Comparison of ENCODE assay signal across 8 mouse cellular contexts in the genomic region with DNA sequence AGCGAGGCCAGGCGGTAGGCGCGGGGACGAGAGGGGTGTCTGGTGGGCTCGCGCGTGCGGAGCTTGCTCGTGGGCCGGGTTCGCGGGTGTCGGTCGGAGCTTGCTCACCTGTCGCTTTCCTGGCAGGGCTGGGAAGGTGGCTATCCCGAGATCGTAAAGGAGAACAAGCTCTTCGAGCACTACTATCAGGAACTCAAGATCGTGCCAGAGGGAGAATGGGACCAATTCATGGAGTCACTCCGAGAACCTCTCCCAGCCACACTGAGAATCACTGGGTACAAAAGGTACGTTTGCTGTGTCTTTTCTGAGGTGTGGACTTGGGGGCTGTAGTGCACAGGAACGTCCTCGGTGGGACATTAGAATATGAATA. TPM values are rescaled to one million over a fixed set of nuclear protein-coding genes. Genes with fewer than 3 reads are reported as not detected.
DNase-seq lines count a peak whose midpoint lies in the region; ATAC-seq and TF ChIP-seq lines count a peak whose summit lies in the region.

No protein-coding gene starts in this region.

- peak overlapping the region; percentile 96 for H3K4me2 ChIP-seq in heart, embryonic 15.5 days
- H3K4me2 ChIP-seq in forebrain, embryonic 15.5 days (replicated peaks): peak overlapping the region; percentile 61

- peak overlapping the region; percentile 87 for H3K9ac ChIP-seq in heart, embryonic 15.5 days
- H3K9ac ChIP-seq in forebrain, embryonic 15.5 days (replicated peaks): peak overlapping the region; percentile 67

- intact Hi-C loops in heart, postnatal 36 days (cut with DNase I): loop anchor here (2.0 to 5.0 kb wide), 4 partner anchors 60 to 1030 kb away; a partner anchor contains a TSS

- WGBS in heart, embryonic 15.5 days: under 1% methylated on average over 24 of the region's 24 CpGs
- 0% methylated on average over 24 of the region's 24 CpGs for WGBS in forebrain, embryonic 15.5 days
- WGBS in midbrain, embryonic 10.5 days: under 1% methylated on average over 24 of the region's 24 CpGs

- no peaks in the 10 kb centered on the region for H3K9me3 ChIP-seq in heart, embryonic 15.5 days (replicated peaks)
- no peaks in the 10 kb centered on the region for H3K9me3 ChIP-seq in G1E (replicated peaks)
- H3K9me3 ChIP-seq in forebrain, embryonic 15.5 days: no peaks in the 10 kb centered on the region
- no peaks in the 10 kb centered on the region for H3K9me3 ChIP-seq in midbrain, embryonic 10.5 days (replicated peaks)

- ATAC-seq in heart, embryonic 15.5 days (replicated peaks; ENCODE audit: insufficient number of reproducible peaks, insufficient read depth, low FRiP score, low read depth): no peak
- ATAC-seq in G1E (ENCODE audit: extremely low read depth, insufficient number of reproducible peaks, low FRiP score, poor library complexity, severe bottlenecking): no peak
- ATAC-seq in forebrain, embryonic 15.5 days (replicated peaks): no peak

- no peaks in the 10 kb centered on the region for H3K27me3 ChIP-seq in heart, embryonic 15.5 days
- no peaks in the 10 kb centered on the region for H3K27me3 ChIP-seq in G1E (ENCODE audit: insufficient read depth, low read length)
- H3K27me3 ChIP-seq in forebrain, embryonic 15.5 days: no peaks in the 10 kb centered on the region
- H3K27me3 ChIP-seq in midbrain, embryonic 10.5 days (ENCODE audit: low read depth, poor library complexity, severe bottlenecking): no peaks in the 10 kb centered on the region

- H3K4me1 ChIP-seq in heart, embryonic 15.5 days (replicated peaks): peaks cover 15% of the 10 kb centered on the region
- peaks cover 58% of the 10 kb centered on the region for H3K4me1 ChIP-seq in G1E (ENCODE audit: insufficient read depth, low read depth, low read length)
- peaks cover 17% of the 10 kb centered on the region for H3K4me1 ChIP-seq in forebrain, embryonic 15.5 days
- peaks cover 29% of the 10 kb centered on the region for H3K4me1 ChIP-seq in midbrain, embryonic 10.5 days

- H3K27ac ChIP-seq in heart, embryonic 15.5 days: peak overlapping the region; percentile 66
- peak overlapping the region; percentile 80 for H3K27ac ChIP-seq in forebrain, embryonic 15.5 days (replicated peaks)
- peak overlapping the region; percentile 96 for H3K27ac ChIP-seq in midbrain, embryonic 10.5 days (replicated peaks)

- peak overlapping the region; percentile 98 for H3K4me3 ChIP-seq in heart, embryonic 15.5 days
- H3K4me3 ChIP-seq in G1E (ENCODE audit: low read depth, low read length): peak overlapping the region; percentile 98
- H3K4me3 ChIP-seq in forebrain, embryonic 15.5 days: peak overlapping the region; percentile 91
- peak overlapping the region; percentile 97 for H3K4me3 ChIP-seq in midbrain, embryonic 10.5 days

- H3K36me3 ChIP-seq in heart, embryonic 15.5 days: peaks cover 35% of the 10 kb centered on the region
- H3K36me3 ChIP-seq in G1E (replicated peaks): peaks cover 44% of the 10 kb centered on the region
- peaks cover 35% of the 10 kb centered on the region for H3K36me3 ChIP-seq in forebrain, embryonic 15.5 days
- peaks cover 42% of the 10 kb centered on the region for H3K36me3 ChIP-seq in midbrain, embryonic 10.5 days

- TF ChIP-seq CTCF in G1E (IDR thresholded peaks at IDR 0.05; ENCODE audit: low read depth, low read length): no peak

- no peak for DNase-seq in heart, postnatal 36 days
- DNase-seq in G1E (ENCODE audit: low spot score): no peak
- DNase-seq in midbrain, embryonic 10.5 days (ENCODE audit: low spot score): no peak
- DNase-seq in adrenal gland, postnatal 25 days: no peak
- no peak for DNase-seq in right cerebral cortex, postnatal 25 days
- no peak for DNase-seq in urinary bladder, postnatal 36 days (ENCODE audit: low spot score in 2 of 2)

RNA-seq across cellular contexts. Expression of a gene that starts 0.9 kb away (rescaled TPM):
- 6.9 and 8.1 TPM in 2 replicates for polyA plus RNA-seq in heart, embryonic 15.5 days (2015; fragmentation: Nextera tagmentation; extraction: Ambion mirVana)
- total RNA-seq in heart, postnatal 36 days (2021): 1 to 10 TPM in 1 of 2 experiments, under 1 TPM in 1; 0.83 to 1.6 TPM
- 2.9 and 7.1 TPM in 2 replicates for total RNA-seq in G1E (2014; fragmentation: Nextera tagmentation)
- 4.1 and 6.8 TPM in 2 replicates for total RNA-seq in G1E (2017)
- 3.1 and 3.8 TPM in 2 replicates for polyA plus RNA-seq in G1E (2012)
- polyA plus RNA-seq in forebrain, embryonic 15.5 days (2015; fragmentation: Nextera tagmentation; extraction: Ambion mirVana): 24.1 and 28.3 TPM in 2 replicates
- 24.8 and 27.1 TPM in 2 replicates for polyA plus RNA-seq in midbrain, embryonic 10.5 days (2016; fragmentation: Nextera tagmentation; extraction: Ambion mirVana)
- 29.5 and 31.7 TPM in 2 replicates for total RNA-seq in adrenal gland, postnatal 25 days (2021)
